Mouse (Mus musculus): Measurements from ENCODE around the gene Nid2.

DNA sequence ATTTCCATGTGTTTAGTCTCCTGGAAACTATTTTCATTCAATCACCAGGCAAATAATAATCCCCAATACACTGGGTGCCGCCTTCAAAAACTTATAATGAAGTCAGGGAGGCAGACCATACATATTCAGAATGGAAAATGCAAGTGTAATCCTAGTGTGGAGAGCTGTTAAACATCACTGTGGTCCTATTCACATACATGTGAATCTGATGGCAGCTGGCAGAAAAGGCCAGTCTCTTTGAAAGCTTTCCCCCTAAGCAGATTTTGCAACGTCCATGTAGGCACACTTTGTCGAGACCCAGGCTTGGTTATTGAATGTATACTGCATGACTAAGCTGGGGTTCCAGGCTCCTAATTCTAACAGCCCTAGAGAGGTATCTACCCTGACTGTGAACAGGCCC lies 32.0 kb upstream of the Nid2 start:
- TF ChIP-seq POLR2A (IDR thresholded peaks at IDR 0.05; ENCODE audit: control insufficient read depth in 1 of 2, insufficient read depth in 1 of 2, low read depth in 1 of 2, low read length in 2 of 2, poor library complexity in 1 of 2) (no peak), KAT2A (conservative IDR thresholded peaks at IDR 0.05; ENCODE audit: low read depth, low read length) (no peak), USF1 (IDR thresholded peaks at IDR 0.05; ENCODE audit: low read depth, low read length) (no peak), SIN3A (IDR thresholded peaks at IDR 0.05; ENCODE audit: low read length) (no peak), CTCF (IDR thresholded peaks at IDR 0.05 in 2 of 3, conservative IDR thresholded peaks at IDR 0.05 in 1 of 3; ENCODE audit: control insufficient read depth in 1 of 3, insufficient read depth in 1 of 3, low read depth in 2 of 3, low read length in 3 of 3, poor library complexity in 1 of 3, severe bottlenecking in 1 of 3) (no peak), MAZ (IDR thresholded peaks at IDR 0.05; ENCODE audit: low read depth, low read length) (no peak), TAL1 (IDR thresholded peaks at IDR 0.05; ENCODE audit: low read length) (no peak), EP300 (IDR thresholded peaks at IDR 0.05; ENCODE audit: low read depth in 1 of 2, low read length in 2 of 2) (no peak), ELF1 (IDR thresholded peaks at IDR 0.05; ENCODE audit: low read depth, low read length) (no peak), ZC3H11A (IDR thresholded peaks at IDR 0.05; ENCODE audit: low read depth, low read length) (no peak), CHD2 (IDR thresholded peaks at IDR 0.05; ENCODE audit: low read length) (no peak), MYC (IDR thresholded peaks at IDR 0.05; ENCODE audit: low read depth, low read length) (no peak)

Measured in MEL (cell line).